9 mouse cellular contexts compared by ENCODE assay signal in the genomic region with DNA sequence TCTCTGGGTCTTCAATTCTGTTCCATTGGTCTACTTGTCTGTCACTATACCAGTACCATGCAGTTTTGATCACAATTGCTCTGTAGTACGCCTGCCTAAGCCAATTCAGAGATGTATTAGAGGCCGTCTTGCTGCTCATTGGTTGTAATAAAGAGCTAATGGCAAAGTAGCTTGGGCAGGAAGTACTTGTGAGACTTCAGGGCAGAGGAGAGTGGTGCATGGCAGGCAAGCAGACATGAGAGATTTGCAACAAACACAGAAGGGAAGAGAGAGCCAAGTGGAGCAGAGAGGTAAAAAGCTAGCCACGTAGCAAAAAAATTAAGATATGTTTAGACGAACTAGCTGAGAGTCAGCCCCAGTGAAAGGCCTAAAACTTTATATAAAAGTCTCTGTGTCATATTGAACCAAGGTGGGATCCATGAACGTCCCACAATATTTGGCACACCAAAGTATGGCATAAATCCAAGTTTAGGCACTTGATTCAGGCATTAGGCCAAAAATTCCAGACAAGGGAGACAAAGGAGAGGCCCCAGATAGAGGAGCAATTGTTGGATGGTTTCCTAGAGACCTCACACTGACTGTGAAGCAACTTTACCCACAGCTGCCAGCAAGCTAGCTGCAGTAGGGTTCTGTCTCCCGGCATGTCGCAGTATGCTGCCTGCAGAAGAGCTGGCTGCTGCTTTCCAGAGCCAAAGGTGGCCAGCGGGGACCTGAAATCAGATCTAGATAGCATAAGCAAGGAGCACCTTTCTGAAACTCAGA. TPM values are rescaled to one million over a fixed set of nuclear protein-coding genes. Genes with fewer than 3 reads are reported as not detected.
A peak's percentile ranks its signal among the peaks of the same experiment; 100 is the strongest.
DNase-seq lines count a peak whose midpoint lies in the region; ATAC-seq and TF ChIP-seq lines count a peak whose summit lies in the region.
"Had no signal": no experiment of that assay in that cellular context is flagged by ENCODE, and none has a peak within 500 bp of the region (broad histone marks: within the 10 kb centered on the region; RNA-seq: fewer than 3 reads in every experiment).

No protein-coding gene starts in this region.

- TF ChIP-seq CTCF in lung, adult 2 months (IDR thresholded peaks at IDR 0.05; ENCODE audit: insufficient read depth, low read length): no peak
- no peak for TF ChIP-seq CTCF in heart, adult 2 months (IDR thresholded peaks at IDR 0.05)

- H3K4me3 ChIP-seq in lung, embryonic 15.5 days: no peak overlapping the region
- no peak overlapping the region for H3K4me3 ChIP-seq in lung, adult 2 months (replicated peaks; ENCODE audit: extremely low read depth, low read depth, low read length)
- no peak overlapping the region for H3K4me3 ChIP-seq in heart, adult 2 months
- no peak overlapping the region for H3K4me3 ChIP-seq in hindbrain, embryonic 12.5 days
- no peak overlapping the region for H3K4me3 ChIP-seq in neural tube, embryonic 12.5 days
- H3K4me3 ChIP-seq: limb, embryonic 12.5 days had no signal

- no peak overlapping the region for H3K9ac ChIP-seq in lung, embryonic 15.5 days
- no peak overlapping the region for H3K9ac ChIP-seq in heart, adult 2 months (ENCODE audit: low read depth, low read length)
- no peak overlapping the region for H3K9ac ChIP-seq in hindbrain, embryonic 12.5 days
- no peak overlapping the region for H3K9ac ChIP-seq in neural tube, embryonic 12.5 days
- H3K9ac ChIP-seq: limb, embryonic 12.5 days had no signal

- intact Hi-C loops in heart, adult 2 months (cut with DNase I): loop anchor here (5.0 kb wide), 1 partner anchor 521 kb away; no protein-coding TSS in a partner anchor

- H3K79me2 ChIP-seq in heart, adult 2 months (replicated peaks; ENCODE audit: control insufficient read depth, insufficient read depth, low read length): no peaks in the 10 kb centered on the region

- TF ChIP-seq POLR2A in lung, adult 2 months (IDR thresholded peaks at IDR 0.05; ENCODE audit: borderline replicate concordance, extremely low read depth, low read depth, low read length): no peak
- TF ChIP-seq POLR2A in heart, adult 2 months (IDR thresholded peaks at IDR 0.05; ENCODE audit: insufficient read depth, low read depth, low read length): no peak

- H3K36me3 ChIP-seq in lung, embryonic 15.5 days: no peaks in the 10 kb centered on the region
- no peaks in the 10 kb centered on the region for H3K36me3 ChIP-seq in heart, adult 2 months (ENCODE audit: control insufficient read depth, insufficient read depth, low read length)
- no peaks in the 10 kb centered on the region for H3K36me3 ChIP-seq in hindbrain, embryonic 12.5 days
- H3K36me3 ChIP-seq in neural tube, embryonic 12.5 days: no peaks in the 10 kb centered on the region
- H3K36me3 ChIP-seq: limb, embryonic 12.5 days had no signal

- H3K27ac ChIP-seq in lung, embryonic 15.5 days: peak overlapping the region; percentile 83
- H3K27ac ChIP-seq in heart, adult 2 months: no peak overlapping the region
- H3K27ac ChIP-seq in hindbrain, embryonic 12.5 days: peak overlapping the region; percentile 72
- no peak overlapping the region for H3K27ac ChIP-seq in neural tube, embryonic 12.5 days
- H3K27ac ChIP-seq: limb, embryonic 12.5 days had no signal

- no peak for DNase-seq in lung, adult 2 months
- peak; percentile 27 to 57 for DNase-seq in heart, adult 2 months
- no peak for DNase-seq in thymus, adult 18-20 months
- no peak for DNase-seq in right cerebral cortex, adult 2 months (ENCODE audit: low spot score in 2 of 2)
- DNase-seq in spleen, adult 18-20 months: no peak

- no peak for TF ChIP-seq EP300 in heart, adult 2 months (IDR thresholded peaks at IDR 0.05; ENCODE audit: insufficient read depth, low read depth, low read length)

- H3K4me1 ChIP-seq in lung, embryonic 15.5 days: peaks cover 5% of the 10 kb centered on the region
- H3K4me1 ChIP-seq in lung, adult 2 months (ENCODE audit: control insufficient read depth, insufficient read depth, low read length): peaks cover 3% of the 10 kb centered on the region
- H3K4me1 ChIP-seq in heart, adult 2 months (ENCODE audit: control insufficient read depth, insufficient read depth, low read length): no peaks in the 10 kb centered on the region
- no peaks in the 10 kb centered on the region for H3K4me1 ChIP-seq in hindbrain, embryonic 12.5 days
- H3K4me1 ChIP-seq in neural tube, embryonic 12.5 days: peaks cover 3% of the 10 kb centered on the region; the same call in 1 of the 2 replicates
- H3K4me1 ChIP-seq: limb, embryonic 12.5 days had no signal

- peak; percentile 94 for ATAC-seq in lung, embryonic 15.5 days (ENCODE audit: borderline replicate concordance, extremely low read depth, low FRiP score, low TSS enrichment)
- peak; percentile 92 for ATAC-seq in hindbrain, embryonic 12.5 days (ENCODE audit: low FRiP score)
- ATAC-seq in neural tube, embryonic 12.5 days (ENCODE audit: low FRiP score, low read depth): peak; percentile 89; the same call in 1 of the 2 replicates

- H3K9me3 ChIP-seq in lung, embryonic 15.5 days: no peaks in the 10 kb centered on the region
- no peaks in the 10 kb centered on the region for H3K9me3 ChIP-seq in hindbrain, embryonic 12.5 days (replicated peaks)
- H3K9me3 ChIP-seq in neural tube, embryonic 12.5 days: no peaks in the 10 kb centered on the region
- H3K9me3 ChIP-seq: limb, embryonic 12.5 days had no signal

- 25% methylated on average over 8 of the region's 8 CpGs for WGBS in lung, embryonic 15.5 days
- WGBS in lung, adult 2 months: 38% methylated on average over 8 of the region's 8 CpGs
- 34% methylated on average over 8 of the region's 8 CpGs for WGBS in heart, adult 2 months
- WGBS in hindbrain, embryonic 12.5 days: 59% methylated on average over 8 of the region's 8 CpGs
- 63% methylated on average over 8 of the region's 8 CpGs for WGBS in neural tube, embryonic 12.5 days

- H3K4me2 ChIP-seq in lung, embryonic 15.5 days: peak overlapping the region; percentile 26; the same call in 1 of the 2 replicates
- H3K4me2 ChIP-seq in hindbrain, embryonic 12.5 days (replicated peaks): no peak overlapping the region
- H3K4me2 ChIP-seq in neural tube, embryonic 12.5 days (replicated peaks): no peak overlapping the region
- H3K4me2 ChIP-seq: limb, embryonic 12.5 days had no signal

- H3K27me3 ChIP-seq in lung, embryonic 15.5 days: no peaks in the 10 kb centered on the region
- no peaks in the 10 kb centered on the region for H3K27me3 ChIP-seq in heart, adult 2 months (ENCODE audit: control insufficient read depth, insufficient read depth, low read length)
- no peaks in the 10 kb centered on the region for H3K27me3 ChIP-seq in hindbrain, embryonic 12.5 days
- no peaks in the 10 kb centered on the region for H3K27me3 ChIP-seq in neural tube, embryonic 12.5 days (replicated peaks)
- H3K27me3 ChIP-seq: limb, embryonic 12.5 days had no signal

RNA-seq across cellular contexts. Expression of a gene that starts 14.5 kb away (rescaled TPM):
- polyA plus RNA-seq in lung, embryonic 15.5 days (2015; fragmentation: Nextera tagmentation; extraction: Ambion mirVana): not detected in 2 replicates
- polyA plus RNA-seq in lung, adult 2 months (2012; rRNA removed): not detected in 2 replicates
- total RNA-seq in heart, adult 2 months (2021): not detected
- not detected in 2 replicates for polyA plus RNA-seq in heart, adult 2 months (2012; rRNA removed)
- polyA plus RNA-seq in hindbrain, embryonic 12.5 days (2016; fragmentation: Nextera tagmentation; extraction: Ambion mirVana): not detected in 2 replicates
- polyA plus RNA-seq in neural tube, embryonic 12.5 days (2016; fragmentation: Nextera tagmentation; extraction: Ambion mirVana): not detected in 2 replicates
- polyA plus RNA-seq: limb, embryonic 12.5 days had no signal

Comparison
In these comparisons a context has a peak if more than half of its experiments do, and no peak if none do; other contexts are left out.
1. H3K27ac ChIP-seq: peak in lung, embryonic 15.5 days (single experiment) and hindbrain, embryonic 12.5 days (single experiment); none in heart, adult 2 months (single experiment) and neural tube, embryonic 12.5 days (single experiment).
2. DNase-seq: peak in heart, adult 2 months (2 of 2); none in lung, adult 2 months (single experiment), thymus, adult 18-20 months (0 of 2), right cerebral cortex, adult 2 months (0 of 2) and spleen, adult 18-20 months (0 of 2).
3. Peak in every context shown above with its lines, with median percentiles within 50 percentile points of each other: ATAC-seq.